ENCODE assay signal across 13 mouse cellular contexts in the genomic region with DNA sequence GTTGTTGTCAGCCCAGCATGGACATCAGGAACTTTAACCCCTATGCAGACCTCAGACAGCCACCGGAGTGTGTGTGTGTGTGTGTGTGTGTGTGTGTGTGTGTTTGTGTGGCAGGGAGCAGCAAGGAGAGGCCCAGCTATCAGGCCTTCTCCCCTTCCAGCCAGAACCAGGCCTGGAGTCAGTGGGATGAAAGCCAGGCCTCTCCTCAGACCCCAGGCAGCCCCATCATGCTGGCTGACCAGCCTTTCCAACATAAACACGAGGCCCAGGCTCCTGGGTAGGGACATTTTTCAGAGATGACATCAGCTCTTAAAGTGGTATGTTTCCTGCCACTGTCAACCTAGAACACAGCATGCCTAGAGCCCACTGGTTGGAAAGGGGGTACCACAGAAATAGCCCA. TPM values are rescaled to one million over a fixed set of nuclear protein-coding genes. Genes with fewer than 3 reads are reported as not detected.
DNase-seq lines count a peak whose midpoint lies in the region; ATAC-seq and TF ChIP-seq lines count a peak whose summit lies in the region.
"Had no signal": no experiment of that assay in that cellular context is flagged by ENCODE, and none has a peak within 500 bp of the region (broad histone marks: within the 10 kb centered on the region; RNA-seq: fewer than 3 reads in every experiment).

No protein-coding gene starts in this region.

- H3K9ac ChIP-seq in lung, embryonic 14.5 days: no peak overlapping the region
- H3K9ac ChIP-seq in heart, embryonic 14.5 days (ENCODE audit: low read length): peak overlapping the region; percentile 34; the same call in 1 of the 2 replicates
- H3K9ac ChIP-seq in stomach, embryonic 14.5 days (replicated peaks; ENCODE audit: low read depth, low read length): no peak overlapping the region
- H3K9ac ChIP-seq: neural tube, embryonic 12.5 days had no signal

- H3K36me3 ChIP-seq in lung, embryonic 14.5 days (ENCODE audit: insufficient read depth): no peaks in the 10 kb centered on the region
- no peaks in the 10 kb centered on the region for H3K36me3 ChIP-seq in heart, embryonic 14.5 days (ENCODE audit: control insufficient read depth, insufficient read depth, low read length)
- no peaks in the 10 kb centered on the region for H3K36me3 ChIP-seq in stomach, embryonic 14.5 days (ENCODE audit: control insufficient read depth, insufficient read depth, low read length)
- H3K36me3 ChIP-seq: G1E; neural tube, embryonic 12.5 days had no signal

- H3K27me3 ChIP-seq in lung, embryonic 14.5 days (ENCODE audit: insufficient read depth, low read length): no peaks in the 10 kb centered on the region
- H3K27me3 ChIP-seq in heart, embryonic 14.5 days (ENCODE audit: control insufficient read depth, insufficient read depth, low read length): no peaks in the 10 kb centered on the region
- no peaks in the 10 kb centered on the region for H3K27me3 ChIP-seq in stomach, embryonic 14.5 days (ENCODE audit: control insufficient read depth, insufficient read depth, low read length)
- H3K27me3 ChIP-seq: neural tube, embryonic 12.5 days had no signal

- H3K4me3 ChIP-seq in lung, embryonic 14.5 days (ENCODE audit: low read depth, low read length): no peak overlapping the region
- H3K4me3 ChIP-seq in heart, embryonic 14.5 days (ENCODE audit: control insufficient read depth in 1 of 2, insufficient read depth in 1 of 2, low read depth in 1 of 2, low read length in 2 of 2): no peak overlapping the region
- no peak overlapping the region for H3K4me3 ChIP-seq in stomach, embryonic 14.5 days (ENCODE audit: low read depth, low read length)
- H3K4me3 ChIP-seq: neural tube, embryonic 12.5 days had no signal

- TF ChIP-seq CTCF in lung, embryonic 14.5 days (IDR thresholded peaks at IDR 0.05; ENCODE audit: low read depth): no peak

- WGBS in lung, embryonic 14.5 days: 6% methylated on average over 2 of the region's 2 CpGs
- WGBS in heart, embryonic 14.5 days: 0% methylated on average over 2 of the region's 2 CpGs
- 15% methylated on average over 2 of the region's 2 CpGs for WGBS in stomach, embryonic 14.5 days

- ATAC-seq in lung, embryonic 14.5 days (ENCODE audit: insufficient read depth): peak; percentile 50
- peak; percentile 80 for ATAC-seq in heart, embryonic 14.5 days (ENCODE audit: insufficient number of reproducible peaks, insufficient read depth, low FRiP score, low read depth)
- ATAC-seq in stomach, embryonic 14.5 days (ENCODE audit: insufficient number of reproducible peaks, insufficient read depth, low FRiP score, low read depth): no peak

- H3K27ac ChIP-seq in lung, embryonic 14.5 days (ENCODE audit: low read depth): peak overlapping the region; percentile 51
- H3K27ac ChIP-seq in heart, embryonic 14.5 days (replicated peaks in 1 of 2; ENCODE audit: control insufficient read depth in 1 of 2, insufficient read depth in 1 of 2, low read depth in 2 of 2, low read length in 2 of 2): peak overlapping the region; percentile 73 to 85
- 0 out of 2 replicates have a peak overlapping the region, but pooled peaks have one; percentile 15 for H3K27ac ChIP-seq in stomach, embryonic 14.5 days (ENCODE audit: low read length)
- H3K27ac ChIP-seq: neural tube, embryonic 12.5 days had no signal

- H3K9me3 ChIP-seq in lung, embryonic 14.5 days (ENCODE audit: low read depth, low read length): no peaks in the 10 kb centered on the region
- no peaks in the 10 kb centered on the region for H3K9me3 ChIP-seq in heart, embryonic 14.5 days (ENCODE audit: control insufficient read depth, low read length)
- H3K9me3 ChIP-seq in stomach, embryonic 14.5 days (ENCODE audit: control insufficient read depth, low read depth, low read length): no peaks in the 10 kb centered on the region
- H3K9me3 ChIP-seq: G1E; neural tube, embryonic 12.5 days had no signal

- H3K4me2 ChIP-seq in lung, embryonic 14.5 days: no peak overlapping the region
- H3K4me2 ChIP-seq in heart, embryonic 14.5 days (ENCODE audit: low read length): no peak overlapping the region
- no peak overlapping the region for H3K4me2 ChIP-seq in stomach, embryonic 14.5 days (replicated peaks; ENCODE audit: low read depth, low read length)
- H3K4me2 ChIP-seq: neural tube, embryonic 12.5 days had no signal

- DNase-seq in lung, embryonic 14.5 days: peak; percentile 64
- no peak for DNase-seq in lung, postnatal 36 days
- DNase-seq in embryo, embryonic 10 days (ENCODE audit: low spot score): peak; percentile 44
- DNase-seq in spleen, postnatal 14 days (ENCODE audit: low spot score in 2 of 2): no peak
- DNase-seq in cerebellum, postnatal 14 days: no peak
- DNase-seq: cerebellum, adult 9-11 months; kidney, adult 18-20 months; right cerebral cortex, postnatal 25 days had no signal

- H3K4me1 ChIP-seq in lung, embryonic 14.5 days (ENCODE audit: insufficient read depth): no peaks in the 10 kb centered on the region; the same call in 1 of the 2 replicates
- peaks cover 20 to 29% of the 10 kb centered on the region in 2 experiments for H3K4me1 ChIP-seq in heart, embryonic 14.5 days (ENCODE audit: control insufficient read depth in 2 of 2, insufficient read depth in 2 of 2, low read length in 2 of 2)
- peaks cover 7% of the 10 kb centered on the region; the same call in 1 of the 2 replicates for H3K4me1 ChIP-seq in stomach, embryonic 14.5 days (ENCODE audit: control insufficient read depth, insufficient read depth, low read length)
- H3K4me1 ChIP-seq: neural tube, embryonic 12.5 days had no signal

RNA-seq across cellular contexts. Expression of gene Lctl, which starts 2.3 kb away (rescaled TPM):
- polyA plus RNA-seq in lung, embryonic 14.5 days (2014; fragmentation: Nextera tagmentation; extraction: Ambion mirVana): 0.13 TPM in 1 of 2 replicates, not detected in the other
- not detected in 2 replicates for polyA plus RNA-seq in heart, embryonic 14.5 days (2014; fragmentation: Nextera tagmentation; extraction: Ambion mirVana)
- polyA plus RNA-seq in stomach, embryonic 14.5 days (2014; fragmentation: Nextera tagmentation; extraction: Ambion mirVana): not detected in 2 replicates
- polyA plus RNA-seq: forebrain, embryonic 11.5 days; G1E; neural tube, embryonic 12.5 days had no signal

RNA-seq across cellular contexts. Expression of gene Zwilch, which starts 58.3 kb away (rescaled TPM):
- polyA plus RNA-seq in lung, embryonic 14.5 days (2014; fragmentation: Nextera tagmentation; extraction: Ambion mirVana): 31.4 and 33.6 TPM in 2 replicates
- polyA plus RNA-seq in heart, embryonic 14.5 days (2014; fragmentation: Nextera tagmentation; extraction: Ambion mirVana): 18.2 and 18.6 TPM in 2 replicates
- polyA plus RNA-seq in stomach, embryonic 14.5 days (2014; fragmentation: Nextera tagmentation; extraction: Ambion mirVana): 30.7 and 32.3 TPM in 2 replicates

RNA-seq across cellular contexts. Expression of gene Rpl4, which starts 58.5 kb away (rescaled TPM):
- polyA plus RNA-seq in lung, embryonic 14.5 days (2014; fragmentation: Nextera tagmentation; extraction: Ambion mirVana): 1,349 and 1,368 TPM in 2 replicates
- polyA plus RNA-seq in heart, embryonic 14.5 days (2014; fragmentation: Nextera tagmentation; extraction: Ambion mirVana): 778 and 789 TPM in 2 replicates
- polyA plus RNA-seq in stomach, embryonic 14.5 days (2014; fragmentation: Nextera tagmentation; extraction: Ambion mirVana): 1,335 and 1,376 TPM in 2 replicates

Comparison
In these comparisons a context has a peak if more than half of its experiments do, and no peak if none do; other contexts are left out.
1. DNase-seq: peak in lung, embryonic 14.5 days (single experiment) and embryo, embryonic 10 days (single experiment); none in lung, postnatal 36 days (single experiment), spleen, postnatal 14 days (0 of 2) and cerebellum, postnatal 14 days (0 of 2).
2. H3K27ac ChIP-seq: peak in every context shown above with its lines; median percentile 79 in heart, embryonic 14.5 days; 51 in lung, embryonic 14.5 days; 15 in stomach, embryonic 14.5 days.